Mouse (Mus musculus): Measurements from ENCODE around the gene Dop1b.

DNA sequence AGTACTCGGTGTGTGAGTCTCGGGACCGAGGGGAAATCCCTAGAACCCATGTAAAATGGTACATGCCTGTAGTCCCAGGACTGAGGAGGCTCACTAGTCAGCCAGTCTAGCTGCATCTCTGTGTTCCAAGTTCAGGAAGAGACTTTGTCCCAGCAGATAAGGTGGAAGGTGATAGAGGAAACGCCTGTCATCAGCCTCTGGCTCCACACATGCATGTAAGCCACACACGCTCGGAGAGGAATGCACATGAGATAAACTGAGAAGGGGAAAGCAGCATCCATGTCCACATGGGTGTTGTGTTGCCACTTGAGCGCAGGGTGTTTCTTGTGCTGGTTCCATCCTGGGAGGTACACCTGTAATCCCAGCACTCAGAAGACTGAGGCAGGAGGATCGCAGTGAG, 19.6 kb downstream of the Dop1b start:
- TF ChIP-seq CTCF (conservative IDR thresholded peaks at IDR 0.05 in 1 of 2, IDR thresholded peaks at IDR 0.05 in 1 of 2; ENCODE audit: low read depth in 2 of 2, low read length in 2 of 2) (no peak), HCFC1 (IDR thresholded peaks at IDR 0.05; ENCODE audit: low read depth, low read length) (no peak)
